Mouse (Mus musculus): ENCODE measurements around the gene Dag1. TPM values are rescaled to one million over a fixed set of nuclear protein-coding genes. Genes with fewer than 3 reads are reported as not detected.
A peak's percentile ranks its signal among the peaks of the same experiment; 100 is the strongest.
"Not testable (repeated sequence)": the region's sequence is repeated elsewhere in the genome, so short reads cannot be mapped to it uniquely, and the experiment has no call there.

Gene Dag1
- polyA plus RNA-seq, 1 experiment, result 15.5 TPM

GRCm38 (mm10) chr9:108304716-108305115, 41.0 kb upstream of the Dag1 start:
- 87% methylated on average over 4 of the region's 4 CpGs for WGBS
- DNase-seq (ENCODE audit: low read depth in 1 of 2, low spot score in 2 of 2), result no peak
- H3K4me1 ChIP-seq (ENCODE audit: control insufficient read depth, insufficient read depth, insufficient read length), result peaks cover 2% of the 10 kb centered on the region; the same call in 1 of the 2 replicates
- peaks cover 7% of the 10 kb centered on the region for H3K36me3 ChIP-seq (ENCODE audit: control insufficient read depth, insufficient read depth, low read length)
- no peaks in the 10 kb centered on the region for H3K27me3 ChIP-seq (ENCODE audit: control insufficient read depth, insufficient read depth, low read length)
- TF ChIP-seq CTCF (IDR thresholded peaks at IDR 0.05; ENCODE audit: extremely low read depth, insufficient read depth, insufficient read length, insufficient replicate concordance) (no peak), POLR2A (IDR thresholded peaks at IDR 0.05; ENCODE audit: low read depth, low read length) (no peak)
- H3K4me3 ChIP-seq (ENCODE audit: extremely low read depth, insufficient read depth, insufficient read length), result no peak overlapping the region
- H3K27ac ChIP-seq (ENCODE audit: insufficient read depth, low read length), result no peak overlapping the region

DNA sequence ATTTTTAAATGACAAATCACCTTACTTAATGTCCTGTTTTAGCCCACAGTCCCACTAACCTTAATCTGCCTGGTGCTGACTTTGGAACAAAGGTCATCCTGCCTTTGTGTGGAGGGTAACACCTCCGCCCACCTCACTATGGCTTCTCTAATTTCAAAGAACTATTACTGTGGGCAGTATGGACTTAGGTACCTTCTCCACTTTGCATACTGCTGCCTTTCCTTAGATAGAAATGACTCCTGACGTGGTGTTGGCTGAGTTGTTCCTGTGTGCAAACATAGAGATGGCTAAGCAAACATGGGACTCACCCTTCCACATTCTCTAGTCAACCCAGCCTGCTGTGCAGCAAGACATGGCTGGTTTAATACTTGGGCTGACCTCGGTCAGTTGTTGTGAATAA, 38.1 kb upstream of the Dag1 start:
- Histone ChIP-seq H3K36me3 (ENCODE audit: control insufficient read depth, insufficient read depth, low read length) (peaks cover 7% of the 10 kb centered on the region), H3K27me3 (ENCODE audit: control insufficient read depth, insufficient read depth, low read length) (no peaks in the 10 kb centered on the region), H3K4me1 (ENCODE audit: control insufficient read depth, insufficient read depth, insufficient read length) (no peaks in the 10 kb centered on the region; the same call in 1 of the 2 replicates), H3K4me3 (ENCODE audit: extremely low read depth, insufficient read depth, insufficient read length) (no peak overlapping the region), H3K27ac (ENCODE audit: insufficient read depth, low read length) (no peak overlapping the region)
- 93% methylated on average over 3 of the region's 3 CpGs for WGBS
- no peak for TF ChIP-seq CTCF (IDR thresholded peaks at IDR 0.05; ENCODE audit: extremely low read depth, insufficient read depth, insufficient read length, insufficient replicate concordance)
- no peak for TF ChIP-seq POLR2A (IDR thresholded peaks at IDR 0.05; ENCODE audit: low read depth, low read length)
- no peak for DNase-seq (ENCODE audit: low read depth in 1 of 2, low spot score in 2 of 2)

- Histone ChIP-seq H3K4me1 (ENCODE audit: control insufficient read depth, insufficient read depth, insufficient read length) (no peaks in the 10 kb centered on the region), H3K36me3 (ENCODE audit: control insufficient read depth, insufficient read depth, low read length) (no peaks in the 10 kb centered on the region), H3K27me3 (ENCODE audit: control insufficient read depth, insufficient read depth, low read length) (no peaks in the 10 kb centered on the region), H3K27ac (ENCODE audit: insufficient read depth, low read length) (no peak within 1 kb of the TSS), H3K4me3 (ENCODE audit: extremely low read depth, insufficient read depth, insufficient read length) (no peak within 1 kb of the TSS)
- no peak for DNase-seq (ENCODE audit: low read depth in 1 of 2, low spot score in 2 of 2)
- WGBS, result 85% methylated on average over 18 of the region's 18 CpGs
- TF ChIP-seq CTCF (IDR thresholded peaks at IDR 0.05; ENCODE audit: extremely low read depth, insufficient read depth, insufficient read length, insufficient replicate concordance) (no peak), POLR2A (IDR thresholded peaks at IDR 0.05; ENCODE audit: low read depth, low read length) (no peak)
Observed at GRCm38 (mm10) chr9:108296453-108297355, 32.9 kb upstream of the Dag1 start, which contains the start of gene Amt. TSS of gene Amt (plus strand) at chr9:108296853.

- H3K27ac ChIP-seq (ENCODE audit: insufficient read depth, low read length), result no peak overlapping the region
- 59% methylated on average over 6 of the region's 6 CpGs for WGBS
Observed at GRCm38 (mm10) chr9:108290773-108291172, 27.0 kb upstream of the Dag1 start.

DNA sequence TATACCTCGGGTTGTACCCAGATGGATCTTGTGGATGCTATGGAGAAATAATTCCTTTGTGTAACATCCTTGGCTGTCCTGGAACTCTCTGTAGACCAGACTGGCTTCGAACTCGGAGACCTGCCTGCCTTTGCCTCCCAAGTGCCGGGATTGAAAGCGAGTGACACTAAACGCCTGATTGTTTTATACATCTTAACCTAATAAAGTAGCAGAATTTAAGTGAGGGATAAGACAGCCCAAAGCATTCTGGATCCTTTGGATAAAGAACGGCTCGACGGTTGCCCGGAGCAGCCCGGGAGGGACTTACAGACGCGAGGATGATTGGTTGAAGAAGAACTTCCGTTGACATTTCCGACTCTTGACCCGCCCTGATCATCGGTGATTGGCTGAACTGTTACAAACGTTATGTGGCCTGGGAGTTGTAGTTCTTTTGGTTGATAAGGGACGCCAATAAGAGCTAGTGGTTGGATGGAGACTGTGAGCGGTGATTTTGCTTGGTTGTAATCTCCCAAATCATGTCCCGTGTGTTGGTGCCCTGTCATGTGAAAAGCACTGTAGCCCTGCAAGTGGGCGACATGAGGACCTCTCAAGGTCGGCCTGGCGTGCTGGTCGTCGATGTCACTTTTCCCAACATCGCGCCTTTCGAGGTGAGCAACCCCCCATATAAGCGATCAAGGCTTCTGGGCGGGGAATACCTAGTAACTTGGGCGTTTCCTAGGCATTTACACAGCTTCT, 26.4 kb upstream of the Dag1 start, which contains the start of gene Nicn1:
Gene Nicn1 (plus strand): TSS at position 414 of the 735 bp plus-strand sequence.
- TF ChIP-seq CTCF (IDR thresholded peaks at IDR 0.05; ENCODE audit: extremely low read depth, insufficient read depth, insufficient read length, insufficient replicate concordance), result no peak
- TF ChIP-seq POLR2A (IDR thresholded peaks at IDR 0.05; ENCODE audit: low read depth, low read length), result peak; percentile 7; the same call in 1 of the 2 replicates
- Histone ChIP-seq H3K4me3 (ENCODE audit: extremely low read depth, insufficient read depth, insufficient read length) (peak within 1 kb of the TSS; percentile 63), H3K27me3 (ENCODE audit: control insufficient read depth, insufficient read depth, low read length) (no peaks in the 10 kb centered on the region), H3K27ac (ENCODE audit: insufficient read depth, low read length) (no peak within 1 kb of the TSS), H3K36me3 (ENCODE audit: control insufficient read depth, insufficient read depth, low read length) (no peaks in the 10 kb centered on the region), H3K4me1 (ENCODE audit: control insufficient read depth, insufficient read depth, insufficient read length) (0 out of 2 replicates have a peak, but pooled peaks cover 2% of the 10 kb centered on the region)
- WGBS, result 2% methylated on average over 32 of the region's 32 CpGs
- peak; percentile 88 to 93 for DNase-seq (ENCODE audit: low read depth in 1 of 2, low spot score in 2 of 2)

More at GRCm38 (mm10) chr9:108290773-108291172, 27.0 kb upstream of the Dag1 start:
- no peak for TF ChIP-seq CTCF (IDR thresholded peaks at IDR 0.05; ENCODE audit: extremely low read depth, insufficient read depth, insufficient read length, insufficient replicate concordance)
- no peak for TF ChIP-seq POLR2A (IDR thresholded peaks at IDR 0.05; ENCODE audit: low read depth, low read length)
- H3K4me1 ChIP-seq (ENCODE audit: control insufficient read depth, insufficient read depth, insufficient read length), result 0 out of 2 replicates have a peak, but pooled peaks cover 2% of the 10 kb centered on the region
- H3K36me3 ChIP-seq (ENCODE audit: control insufficient read depth, insufficient read depth, low read length), result no peaks in the 10 kb centered on the region
- H3K27me3 ChIP-seq (ENCODE audit: control insufficient read depth, insufficient read depth, low read length), result no peaks in the 10 kb centered on the region
- H3K4me3 ChIP-seq (ENCODE audit: extremely low read depth, insufficient read depth, insufficient read length), result peak overlapping the region; percentile 59; the same call in 1 of the 2 replicates
- no peak for DNase-seq (ENCODE audit: low read depth in 1 of 2, low spot score in 2 of 2)

GRCm38 (mm10) chr9:108289347-108289746, 25.6 kb upstream of the Dag1 start:
- TF ChIP-seq CTCF (IDR thresholded peaks at IDR 0.05; ENCODE audit: extremely low read depth, insufficient read depth, insufficient read length, insufficient replicate concordance), result no peak
- TF ChIP-seq POLR2A (IDR thresholded peaks at IDR 0.05; ENCODE audit: low read depth, low read length), result no peak
- no peak overlapping the region for H3K27ac ChIP-seq (ENCODE audit: insufficient read depth, low read length)
- no peak overlapping the region for H3K4me3 ChIP-seq (ENCODE audit: extremely low read depth, insufficient read depth, insufficient read length)
- 0 out of 2 replicates have a peak, but pooled peaks cover 2% of the 10 kb centered on the region for H3K4me1 ChIP-seq (ENCODE audit: control insufficient read depth, insufficient read depth, insufficient read length)
- H3K36me3 ChIP-seq (ENCODE audit: control insufficient read depth, insufficient read depth, low read length), result no peaks in the 10 kb centered on the region
- no peaks in the 10 kb centered on the region for H3K27me3 ChIP-seq (ENCODE audit: control insufficient read depth, insufficient read depth, low read length)
- DNase-seq (ENCODE audit: low read depth in 1 of 2, low spot score in 2 of 2), result no peak
- 64% methylated on average over 2 of the region's 2 CpGs for WGBS

- not testable (repeated sequence) for H3K36me3 ChIP-seq (ENCODE audit: control insufficient read depth, insufficient read depth, low read length); H3K4me1 ChIP-seq (ENCODE audit: control insufficient read depth, insufficient read depth, insufficient read length); H3K27ac ChIP-seq (ENCODE audit: insufficient read depth, low read length); H3K27me3 ChIP-seq (ENCODE audit: control insufficient read depth, insufficient read depth, low read length); DNase-seq (ENCODE audit: low read depth in 1 of 2, low spot score in 2 of 2); H3K4me3 ChIP-seq (ENCODE audit: extremely low read depth, insufficient read depth, insufficient read length)
- 68% methylated on average over 6 of the region's 6 CpGs for WGBS
Observed at GRCm38 (mm10) chr9:108287526-108288238, 23.9 kb upstream of the Dag1 start.

Measured in spleen, adult 2 months (tissue).